Mouse (Mus musculus): Measurements from ENCODE around the gene Zdbf2.
"Not testable (repeated sequence)": the region's sequence is repeated elsewhere in the genome, so short reads cannot be mapped to it uniquely, and the experiment has no call there.

The Zdbf2 gene

DNA sequence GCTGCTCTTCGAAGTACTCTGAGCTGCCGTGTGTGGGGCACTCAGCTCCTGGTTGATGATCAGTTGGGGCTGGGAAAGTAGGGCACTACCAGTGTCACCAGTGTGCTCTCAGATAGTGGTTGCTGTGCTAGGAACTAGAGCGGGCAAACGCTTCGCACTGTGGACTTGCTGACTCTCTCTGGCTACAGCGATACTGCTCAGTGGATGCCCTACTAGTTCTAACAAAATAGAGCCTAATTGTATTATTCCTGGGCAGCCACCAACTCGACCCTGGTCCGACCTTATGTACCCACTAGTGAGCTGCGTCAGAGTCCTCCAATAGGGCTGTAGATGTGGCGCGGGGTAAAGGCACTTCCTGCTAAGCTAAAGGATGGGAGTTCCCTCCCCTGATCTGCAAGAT, 9.4 kb upstream of the Zdbf2 start:
- in situ Hi-C loops (cut with MboI, MseI): no loop called here

DNA sequence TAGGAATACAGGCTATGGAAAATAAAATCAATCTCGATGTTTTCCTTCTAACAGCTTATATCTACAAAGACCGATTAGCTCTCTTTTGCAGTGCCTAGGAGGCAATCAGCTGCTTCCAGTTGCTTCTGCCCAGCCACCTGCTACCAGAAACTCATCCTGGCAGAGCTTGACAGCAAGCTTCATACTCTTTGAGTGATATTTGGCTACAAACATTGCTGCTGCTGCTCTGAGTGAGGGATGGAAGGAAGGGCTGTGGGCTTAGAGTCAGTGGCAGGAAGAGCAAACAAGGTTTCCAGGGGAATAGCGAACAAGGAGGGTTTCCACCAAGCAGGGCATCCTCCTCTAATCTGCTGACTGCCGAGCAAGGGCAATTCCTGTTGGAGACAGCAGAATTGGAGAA, 7.6 kb upstream of the Zdbf2 start:
- in situ Hi-C loops (cut with MboI, MseI): no loop called here

DNA sequence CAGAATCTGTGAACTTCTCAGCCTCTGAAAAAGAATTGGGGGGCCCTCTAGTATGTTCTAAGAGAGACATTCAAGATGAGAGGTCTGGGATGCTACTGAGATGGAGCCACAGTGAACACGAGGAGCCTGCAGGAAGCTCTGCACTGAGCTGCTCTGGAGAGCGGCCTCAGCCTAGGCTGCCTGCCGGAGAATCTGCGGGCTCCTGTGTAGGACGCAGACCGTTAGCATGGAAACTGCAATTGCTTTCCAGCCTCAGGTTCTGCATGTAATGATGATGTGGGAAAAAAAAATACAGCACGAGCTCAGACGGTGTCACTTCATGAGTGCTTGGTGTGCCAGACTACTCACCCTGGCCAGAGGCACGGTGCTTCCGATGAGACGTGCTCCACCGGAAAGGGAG, 6.9 kb upstream of the Zdbf2 start:
- in situ Hi-C loops (cut with MboI, MseI): no loop called here

DNA sequence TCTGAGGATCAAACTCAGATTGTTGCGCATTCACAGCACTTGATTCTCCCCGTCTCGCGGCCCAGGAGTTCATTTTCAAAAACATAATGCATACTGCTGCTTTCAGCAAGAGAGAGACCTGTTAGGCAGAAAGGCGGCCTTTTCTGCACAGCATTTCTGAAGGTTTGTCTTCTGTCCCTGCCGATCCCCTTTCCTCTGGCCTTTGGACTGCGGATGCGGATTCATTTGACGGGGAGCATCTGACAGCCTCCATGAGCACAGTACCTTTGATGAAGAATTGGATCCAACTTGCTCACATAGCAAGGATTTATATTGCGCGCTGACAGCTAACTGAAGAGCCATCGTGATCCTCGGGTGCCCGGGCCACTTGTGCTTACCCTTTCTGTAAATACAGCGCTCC, 6.3 kb upstream of the Zdbf2 start:
- in situ Hi-C loops (cut with MboI, MseI): no loop called here

DNA sequence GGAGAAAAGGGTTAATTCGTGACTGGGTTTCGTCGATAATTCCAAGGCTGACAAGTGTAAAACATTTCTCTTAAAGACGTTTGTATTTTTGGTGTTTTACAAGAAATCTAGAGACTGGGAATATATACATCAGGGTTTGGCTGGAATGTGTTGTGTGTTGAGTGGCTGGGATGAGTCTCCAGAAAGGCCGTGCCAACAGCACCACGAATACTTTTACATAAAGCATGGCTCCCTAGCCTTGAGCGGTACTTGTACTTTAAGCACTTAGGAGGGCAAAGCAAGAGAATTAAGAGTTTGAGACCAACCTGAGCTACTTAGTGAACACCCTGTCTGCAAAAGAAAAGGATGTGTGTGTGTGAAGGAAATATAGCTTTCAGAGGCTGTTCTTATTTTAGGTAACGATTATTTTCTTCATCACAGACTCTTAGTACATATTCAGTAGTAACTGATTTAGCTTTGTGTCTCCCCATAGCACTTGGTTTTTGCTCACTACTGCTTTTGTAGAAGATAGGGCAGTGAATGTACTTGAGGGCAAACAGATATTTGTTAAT, 865 bp upstream of the Zdbf2 start:
- in situ Hi-C loops (cut with MboI, MseI): no loop called here

DNA sequence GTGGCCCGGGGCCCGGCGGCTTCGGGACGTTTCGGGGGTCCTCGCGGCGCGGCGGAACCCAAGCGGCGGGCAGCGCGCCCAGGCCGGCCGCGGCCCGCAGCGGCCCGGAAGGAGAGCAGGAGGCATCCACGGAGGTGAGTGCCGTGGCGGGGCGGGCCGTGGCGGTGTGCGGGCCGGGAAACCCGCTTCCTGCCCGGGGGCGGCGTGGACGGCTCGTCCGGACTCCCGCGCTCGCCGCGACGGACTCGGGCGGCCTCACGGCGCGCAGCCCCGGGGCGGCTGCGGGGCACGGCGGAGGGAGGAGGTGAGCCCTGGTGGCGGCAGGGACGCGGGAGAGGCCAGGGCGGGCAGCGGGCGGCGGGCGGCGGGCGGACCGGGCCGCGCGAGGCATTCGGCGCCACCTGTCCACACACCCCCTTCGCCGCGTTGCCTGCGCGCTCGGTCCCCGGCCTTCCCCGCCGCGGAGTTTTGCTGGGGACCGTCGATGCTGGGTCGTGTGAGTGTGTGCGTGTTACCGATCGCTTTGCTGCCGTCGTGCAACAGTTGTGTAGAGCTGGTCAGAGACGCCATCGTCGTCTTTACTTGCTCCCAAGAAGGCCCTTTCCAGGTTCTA, 380 bp downstream of the Zdbf2 start:
- in situ Hi-C loops (cut with MboI, MseI): no loop called here

DNA sequence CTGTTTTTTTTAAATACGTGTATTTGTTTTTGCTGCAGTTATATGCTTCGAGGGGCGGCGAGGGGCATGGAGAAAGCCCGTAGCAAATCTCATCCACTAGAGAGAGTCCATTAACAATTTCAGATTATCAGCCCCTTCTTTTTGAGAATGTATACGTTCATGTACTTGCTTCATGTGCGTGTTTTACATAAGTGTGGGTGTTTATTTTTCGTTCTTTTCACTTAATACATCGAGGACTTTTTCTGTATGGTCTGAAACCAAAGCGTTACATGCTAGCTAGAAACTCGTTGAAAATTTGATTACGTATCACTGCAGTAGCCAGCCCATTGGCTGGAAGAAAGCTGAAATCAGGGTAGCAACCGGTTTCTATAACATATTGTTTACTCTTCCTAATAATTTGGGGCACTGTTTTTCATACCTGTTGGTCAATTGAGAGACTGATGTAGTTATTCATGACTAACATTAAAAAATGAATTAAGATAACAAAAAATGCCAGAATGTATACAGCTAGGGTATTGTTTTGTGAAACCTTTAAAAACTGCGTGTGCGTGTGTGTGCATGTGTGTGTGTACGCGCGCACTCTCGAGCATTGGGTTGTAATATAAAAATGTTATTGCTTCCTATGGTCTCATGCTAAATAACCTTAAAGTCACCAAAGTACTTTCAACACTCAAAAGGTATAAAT, 1.1 kb downstream of the Zdbf2 start:
- in situ Hi-C loops (cut with MboI, MseI): no loop called here

DNA sequence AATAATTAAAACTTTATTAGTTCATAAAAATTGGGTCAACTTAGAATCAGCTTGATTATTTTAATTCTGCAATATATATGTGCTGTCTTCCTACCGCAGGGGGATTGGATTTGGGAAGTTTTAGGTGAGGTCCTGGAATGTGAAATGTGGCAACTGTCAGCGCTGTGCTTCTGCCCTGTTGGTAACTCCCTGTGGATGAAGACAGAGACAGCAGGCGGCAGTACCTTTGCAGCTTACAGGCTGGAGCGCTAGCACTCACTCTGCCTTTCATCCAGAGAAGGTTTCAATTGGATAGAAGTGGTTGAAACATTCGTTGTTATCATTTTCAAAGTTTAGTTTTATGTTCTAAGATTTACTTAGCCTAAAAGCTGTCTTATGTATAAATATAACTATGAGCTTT, 5.0 kb downstream of the Zdbf2 start:
- in situ Hi-C loops (cut with MboI, MseI): no loop called here

DNA sequence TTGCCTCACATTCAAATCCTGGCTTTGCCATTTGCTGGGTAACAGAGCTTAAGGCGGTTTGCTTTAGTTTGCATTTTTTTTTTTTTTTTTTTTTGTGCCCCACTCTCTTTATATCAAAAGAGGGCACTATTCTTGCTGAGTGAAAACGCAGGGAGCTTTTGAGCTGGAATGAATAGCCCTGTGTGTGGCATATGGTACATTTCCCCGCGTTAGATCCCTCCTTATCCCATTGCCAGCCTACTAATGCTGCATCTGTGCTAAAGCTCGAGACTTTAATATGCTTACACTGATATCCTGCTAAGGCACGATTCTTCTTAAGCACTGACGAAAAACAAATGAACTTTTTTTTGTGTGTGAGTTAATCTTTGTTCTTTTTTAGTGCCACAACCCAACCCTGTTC, 20.9 kb downstream of the Zdbf2 start:
- in situ Hi-C loops (cut with MboI, MseI): no loop called here

DNA sequence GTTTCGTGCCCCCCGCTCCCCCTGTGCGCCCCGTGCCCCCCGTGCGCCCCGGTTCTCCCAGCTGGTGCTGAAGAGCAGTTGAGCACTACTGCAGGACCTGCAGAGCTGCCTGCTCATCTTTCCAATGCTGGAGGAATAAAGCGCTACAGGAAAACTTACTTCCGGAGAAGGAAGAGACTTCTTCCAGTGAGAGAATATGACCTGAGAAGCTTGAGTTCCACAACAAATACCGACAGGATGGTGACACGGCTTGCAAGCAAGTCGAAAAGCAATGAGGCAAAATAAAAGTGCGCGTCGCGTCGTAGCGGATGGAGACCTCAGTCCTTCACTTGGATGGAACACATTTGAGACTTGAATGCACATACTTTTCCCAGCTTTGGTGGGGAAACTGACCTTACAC, 36.6 kb downstream of the Zdbf2 start:
- in situ Hi-C loops (cut with MboI, MseI): no loop called here

DNA sequence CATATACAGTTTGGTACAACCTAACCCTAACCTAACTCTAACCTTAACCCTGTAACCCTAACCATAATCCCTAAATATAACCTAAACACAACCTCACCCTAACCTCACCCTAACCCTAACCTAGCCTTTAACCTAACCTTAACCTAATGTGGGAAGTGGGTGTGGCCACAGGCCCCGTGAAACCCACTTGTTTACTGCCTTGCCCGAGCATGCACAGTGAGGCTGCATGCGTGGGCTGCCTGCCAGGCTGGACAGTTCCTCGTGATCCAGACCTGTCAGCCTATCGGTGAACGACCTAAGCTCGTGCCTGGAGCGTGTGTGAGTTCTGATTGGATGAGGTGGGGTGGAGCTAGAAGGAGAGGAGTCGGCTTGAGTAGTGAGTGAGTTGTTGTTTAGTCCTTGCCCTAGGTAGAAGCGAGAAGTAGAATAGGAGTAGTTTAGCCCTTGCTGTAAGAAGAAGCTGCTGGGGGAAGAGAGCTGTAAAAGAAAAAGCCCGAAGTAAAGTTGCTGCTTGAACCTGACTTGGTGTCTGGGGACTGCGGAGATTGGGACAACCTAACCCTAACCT, 50.6 kb downstream of the Zdbf2 start:
- in situ Hi-C loops (cut with MboI, MseI): not testable (repeated sequence)

All from regulatory T cell (primary cell).